Mouse (Mus musculus) erythroid progenitor cell, adult 5-6 weeks (primary cell): Measurements from ENCODE around the gene Cbarp. TPM values are rescaled to one million over a fixed set of nuclear protein-coding genes. Genes with fewer than 3 reads are reported as not detected.
A peak's percentile ranks its signal among the peaks of the same experiment; 100 is the strongest.

Source experiments
- ATAC-seq: replicated peaks from 2 replicates; pipeline ENCODE4 v1.8.0; 2016; ENCODE audit warnings: moderate number of reproducible peaks, mild to moderate bottlenecking, moderate TSS enrichment, inconsistent platforms; ENCODE audit not compliant: poor library complexity, low FRiP score, severe bottlenecking
- total RNA-seq, 2 experiments: library from RNA; stranded (forward) in 1 of 2; stranded (reverse) in 1 of 2; fragments of 150-400 nt in 1 of 2; fragments of 186-747, 209-891 nt in 1 of 2; gene quantifications; 2 replicates each; pipeline versions ENCODE4 v1.2.3 to v1.2.4; 2015 to 2017; ENCODE audit warnings: low replicate concordance in 2 of 2

The Cbarp gene
- total RNA-seq (2015; ENCODE audit: low replicate concordance) (not detected in 2 replicates), total RNA-seq (2017; ENCODE audit: low replicate concordance) (not detected in 2 replicates)

DNA sequence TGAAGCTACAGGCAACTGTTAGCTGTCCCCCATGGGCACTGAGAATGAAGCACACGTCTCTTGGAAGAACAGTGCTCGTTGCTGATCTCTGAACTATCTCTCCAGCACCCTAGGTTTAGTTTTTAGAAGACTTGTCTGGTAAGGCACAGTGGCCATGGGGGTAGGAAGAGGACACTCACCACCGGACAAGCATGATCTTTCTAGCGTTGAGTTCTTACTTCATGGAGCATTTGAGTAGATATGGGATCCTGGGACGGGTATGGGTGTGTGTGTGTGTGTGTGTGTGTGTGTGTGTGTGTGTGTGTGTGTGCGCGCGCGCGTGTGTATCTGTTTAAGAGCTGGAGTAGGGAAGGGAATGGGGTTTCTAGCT lies at the start of gene Cbarp:
Gene Cbarp (minus strand): TSS at position 170 of the 370 bp plus-strand sequence.
- no peak for ATAC-seq

DNA sequence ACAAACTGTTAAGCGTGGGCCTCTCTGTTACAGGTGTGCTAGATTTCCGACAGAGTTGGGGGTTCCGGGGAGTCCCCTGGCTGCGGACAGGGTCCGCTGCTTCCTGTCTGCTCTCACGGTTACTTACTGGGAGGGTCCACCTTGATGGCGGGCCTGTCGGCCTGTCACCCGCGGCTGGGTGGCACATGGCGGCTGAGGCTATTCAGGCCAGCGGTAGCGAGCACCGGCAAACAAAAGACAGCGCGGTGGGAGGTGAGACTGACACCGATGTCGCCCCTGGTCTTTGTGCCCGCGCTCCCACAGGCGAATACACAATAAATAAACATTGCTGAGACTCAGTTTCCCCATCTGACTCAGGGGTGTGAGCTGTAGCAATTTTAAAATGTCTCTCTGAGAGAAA lies 49.4 kb upstream of the Cbarp start:
- no peak for ATAC-seq

DNA sequence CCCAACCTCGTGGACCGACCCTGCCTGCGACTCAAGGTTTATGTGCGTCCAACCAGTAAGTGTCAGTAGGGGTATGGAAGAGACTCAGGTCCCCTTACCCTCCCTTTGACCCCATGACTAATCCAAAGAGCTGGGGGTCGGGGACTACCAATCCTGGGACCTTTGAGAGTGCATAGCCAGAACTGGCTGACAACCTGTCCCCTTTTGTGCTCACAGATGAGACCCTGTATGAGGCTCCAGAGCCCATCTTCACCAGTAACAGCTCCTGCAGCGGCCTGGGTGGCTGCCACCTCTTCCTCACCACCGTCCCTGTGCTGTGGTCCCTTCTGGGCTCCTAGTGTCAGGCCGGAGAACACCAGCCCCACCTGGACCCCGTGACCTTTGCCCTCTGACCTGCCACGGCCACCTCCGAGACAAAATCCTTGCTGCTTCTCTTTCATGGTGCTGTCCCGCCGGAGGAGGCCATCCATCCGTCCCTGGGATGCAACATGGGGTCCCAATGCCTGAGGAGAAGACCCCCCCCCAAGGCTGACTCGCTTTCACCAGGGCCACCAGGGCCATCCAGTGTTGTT lies 47.9 kb upstream of the Cbarp start:
- no peak for ATAC-seq

DNA sequence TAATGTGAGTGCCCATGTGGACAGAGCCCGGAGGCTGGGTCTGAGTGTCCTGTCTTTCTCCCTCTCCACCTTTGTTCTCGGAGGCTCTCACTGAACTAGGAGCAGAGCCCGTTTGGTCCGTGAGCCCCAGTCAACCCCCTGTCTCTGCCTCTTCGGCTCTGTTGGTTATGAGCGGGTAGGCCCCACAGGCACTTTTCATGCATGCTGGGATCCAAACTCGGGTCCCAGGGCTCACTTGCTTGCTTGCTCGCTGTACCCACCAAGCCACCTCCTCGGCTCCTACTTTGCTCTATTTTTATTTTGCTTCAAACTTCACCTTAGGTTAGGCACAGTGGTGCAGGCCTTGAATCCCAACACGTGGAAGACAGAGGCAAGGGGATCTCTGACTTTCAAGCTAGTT lies 47.1 kb upstream of the Cbarp start:
- no peak for ATAC-seq

DNA sequence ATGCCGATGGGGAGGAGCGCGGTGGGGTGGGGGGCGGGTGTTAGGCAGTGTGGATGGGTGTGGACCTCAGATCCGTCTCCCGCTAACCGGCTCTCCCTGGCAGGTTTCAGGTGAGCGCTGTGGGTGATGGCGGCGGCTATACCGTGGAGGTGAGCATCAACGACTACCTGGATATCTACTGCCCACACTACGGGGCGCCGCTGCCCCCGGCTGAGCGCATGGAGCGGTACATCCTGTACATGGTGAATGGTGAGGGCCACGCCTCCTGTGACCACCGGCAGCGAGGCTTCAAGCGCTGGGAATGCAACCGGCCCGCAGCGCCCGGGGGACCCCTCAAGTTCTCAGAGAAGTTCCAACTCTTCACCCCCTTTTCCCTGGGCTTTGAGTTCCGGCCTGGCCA lies 46.0 kb upstream of the Cbarp start:
- no peak for ATAC-seq

DNA sequence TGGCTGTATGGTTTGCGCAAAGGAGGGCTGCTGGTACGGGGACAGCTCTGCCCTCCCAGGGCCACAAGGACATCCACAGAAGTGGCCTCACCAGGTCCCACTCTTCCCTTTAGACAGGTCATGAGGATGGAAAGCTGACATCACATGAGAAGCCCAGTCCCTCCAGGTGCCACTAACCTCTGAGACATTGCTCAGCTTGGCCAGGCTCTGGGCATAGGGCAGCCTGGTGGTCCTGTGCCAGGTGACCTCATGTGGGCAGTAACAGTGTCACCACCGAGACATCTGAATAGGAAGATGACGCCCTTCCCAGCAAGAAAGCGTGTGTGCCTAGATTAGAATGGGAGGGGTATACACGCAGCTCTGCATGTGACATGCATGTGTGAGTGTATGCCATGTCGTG lies 41.9 kb upstream of the Cbarp start:
- no peak for ATAC-seq

DNA sequence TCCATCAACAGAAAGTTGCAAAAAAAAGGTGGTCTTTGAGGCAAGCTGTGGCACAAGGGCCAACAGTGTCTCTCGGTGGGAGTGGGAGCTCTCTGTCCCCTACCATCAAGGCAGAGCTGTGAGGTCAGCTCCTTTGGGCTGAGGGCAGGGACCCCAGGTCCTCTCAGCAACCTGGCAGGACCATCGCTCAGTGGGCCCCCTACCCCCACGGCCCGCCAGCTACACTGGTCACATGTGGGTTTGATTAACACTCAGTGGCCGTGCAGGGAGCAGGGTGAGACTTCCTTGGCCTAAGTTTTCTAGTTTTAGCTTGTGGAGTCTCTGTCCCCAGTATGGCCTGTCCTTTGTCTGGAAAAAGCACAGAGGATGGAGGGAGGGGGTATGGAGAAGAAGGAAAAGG lies 40.2 kb upstream of the Cbarp start:
- ATAC-seq: no peak

DNA sequence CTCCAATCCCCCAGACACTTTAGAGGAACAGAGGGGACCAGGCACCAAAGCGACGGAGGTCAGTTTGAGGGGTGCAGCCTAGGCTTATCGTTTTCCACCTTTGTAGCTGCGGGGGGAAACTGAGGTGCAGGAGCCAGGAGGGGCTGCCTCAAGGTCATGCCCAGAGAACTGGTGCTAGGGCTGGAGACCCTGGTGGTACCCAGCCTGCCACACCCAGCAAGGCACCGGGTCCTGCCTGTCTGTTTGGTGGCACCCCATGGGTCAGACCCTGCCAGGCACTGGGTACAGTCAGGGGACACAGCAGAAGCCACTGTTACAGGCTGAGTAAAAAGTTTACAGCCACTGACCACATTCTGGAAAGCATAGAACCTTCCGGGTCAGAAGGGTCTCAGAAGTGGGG lies 39.7 kb upstream of the Cbarp start:
- no peak for ATAC-seq

DNA sequence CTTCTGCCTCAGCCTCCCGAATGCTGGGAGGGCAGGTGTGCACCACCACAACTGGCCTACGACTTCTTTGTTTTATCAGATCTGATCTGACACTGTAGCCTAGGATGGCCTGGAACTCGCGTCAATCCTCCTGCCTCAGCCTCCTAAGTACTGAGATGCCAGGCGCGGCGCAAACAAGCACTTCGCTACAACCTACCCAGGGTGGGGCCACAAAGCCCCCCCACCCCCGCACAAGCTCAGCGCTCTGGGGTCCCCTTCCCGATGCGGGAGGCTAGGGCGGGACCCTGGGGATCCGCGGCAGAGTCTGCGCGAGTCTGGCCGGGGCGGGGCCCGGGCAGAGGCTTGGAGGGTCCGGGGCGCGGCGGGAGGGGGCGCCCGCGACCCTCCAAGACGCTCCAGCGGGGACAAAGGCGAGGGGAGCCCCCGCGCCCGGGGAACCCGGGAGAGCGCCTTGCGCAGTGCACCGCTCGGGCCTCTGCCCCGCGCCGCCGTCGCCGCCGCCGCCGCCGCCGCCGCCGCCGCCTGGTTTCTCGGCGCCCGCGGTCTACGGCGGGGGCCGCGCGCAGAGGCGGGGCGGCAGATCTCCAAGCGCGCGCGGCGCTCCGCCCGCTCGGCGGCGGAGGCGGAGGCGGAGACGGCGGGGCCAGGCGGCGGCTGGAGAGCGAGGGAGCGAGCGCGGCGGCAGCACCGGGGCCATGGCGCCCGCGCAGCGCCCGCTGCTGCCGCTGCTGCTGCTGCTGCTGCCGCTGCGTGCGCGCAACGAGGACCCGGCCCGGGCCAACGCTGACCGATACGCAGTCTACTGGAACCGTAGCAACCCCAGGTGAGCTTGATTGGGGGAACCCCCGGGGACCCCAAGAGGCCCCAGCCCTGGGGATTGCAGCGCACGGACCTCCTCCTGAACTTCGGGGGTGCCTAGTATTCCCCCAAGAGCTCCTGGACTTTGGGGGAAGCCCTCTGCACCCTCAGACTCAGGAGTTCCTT lies 38.7 kb upstream of the Cbarp start, which contains the start of gene Efna2:
Gene Efna2 (plus strand): TSS at position 415 of the 984 bp plus-strand sequence.
- no peak for ATAC-seq

DNA sequence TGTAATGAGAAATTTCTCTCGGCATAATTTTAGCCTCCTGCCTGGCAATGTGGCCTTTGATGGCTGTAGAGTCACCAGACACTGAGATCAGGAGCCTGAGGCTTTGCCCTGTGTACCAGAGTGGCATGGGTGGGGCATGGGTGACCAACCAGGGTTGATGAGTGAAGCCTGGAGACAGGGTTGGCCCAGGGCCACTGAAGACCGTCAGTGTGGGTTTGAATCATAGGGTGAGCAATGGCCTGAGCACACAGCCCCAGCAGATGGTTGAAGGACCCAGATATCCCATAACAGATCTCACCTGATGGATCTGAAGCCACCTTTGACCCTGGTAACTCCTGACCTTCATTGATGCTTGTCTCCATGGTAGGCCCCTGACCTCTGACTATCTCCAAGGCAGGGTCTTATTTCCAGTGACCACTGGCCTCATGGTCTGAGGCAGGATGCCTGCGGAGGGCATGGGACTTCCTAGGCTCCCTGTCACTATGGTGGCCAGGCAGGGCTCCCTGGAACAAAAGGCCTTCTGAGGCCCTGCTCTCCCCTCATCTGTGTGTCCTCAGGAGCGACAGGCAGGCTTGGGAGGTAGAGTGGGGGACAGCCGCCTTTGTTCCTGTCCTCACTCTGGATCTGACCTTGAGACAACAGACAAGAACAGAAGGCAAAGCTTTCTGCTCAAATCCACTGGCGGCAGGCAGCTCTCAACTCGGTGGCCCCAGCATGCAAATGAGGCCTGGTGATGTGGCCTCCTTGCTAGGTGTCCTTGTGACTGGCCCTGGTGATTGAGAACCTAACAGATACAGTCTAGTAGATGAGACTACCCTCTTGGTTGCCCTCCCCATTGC lies 37.0 kb upstream of the Cbarp start:
- ATAC-seq: no peak

DNA sequence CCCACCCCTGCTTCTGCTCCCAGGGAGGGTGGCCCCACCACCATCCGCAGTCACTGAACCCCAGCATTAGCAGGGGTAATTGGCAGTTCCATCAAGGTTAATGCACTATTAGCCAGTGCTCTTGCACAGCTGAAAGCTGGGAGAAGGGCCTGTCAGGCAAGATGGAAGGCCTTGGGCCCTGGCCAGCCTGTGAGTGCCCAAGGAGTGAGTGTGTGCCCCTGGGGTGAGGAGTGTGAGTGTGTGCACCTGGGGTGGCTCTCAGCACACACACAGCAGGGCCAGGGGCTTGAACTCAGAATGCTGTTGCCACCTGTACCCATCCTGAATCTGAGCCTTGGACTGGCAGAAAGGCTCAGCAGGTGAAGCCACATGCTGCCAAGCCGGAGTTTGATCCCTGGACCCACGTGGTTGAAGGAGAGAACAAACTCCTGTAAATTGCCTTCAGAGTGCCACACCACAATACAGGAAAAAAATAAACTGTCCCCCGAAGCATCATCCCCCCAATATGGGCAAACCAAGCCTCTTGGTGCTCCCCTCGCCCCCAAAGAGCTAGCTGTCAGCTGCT lies 35.7 kb upstream of the Cbarp start:
- ATAC-seq: no peak

DNA sequence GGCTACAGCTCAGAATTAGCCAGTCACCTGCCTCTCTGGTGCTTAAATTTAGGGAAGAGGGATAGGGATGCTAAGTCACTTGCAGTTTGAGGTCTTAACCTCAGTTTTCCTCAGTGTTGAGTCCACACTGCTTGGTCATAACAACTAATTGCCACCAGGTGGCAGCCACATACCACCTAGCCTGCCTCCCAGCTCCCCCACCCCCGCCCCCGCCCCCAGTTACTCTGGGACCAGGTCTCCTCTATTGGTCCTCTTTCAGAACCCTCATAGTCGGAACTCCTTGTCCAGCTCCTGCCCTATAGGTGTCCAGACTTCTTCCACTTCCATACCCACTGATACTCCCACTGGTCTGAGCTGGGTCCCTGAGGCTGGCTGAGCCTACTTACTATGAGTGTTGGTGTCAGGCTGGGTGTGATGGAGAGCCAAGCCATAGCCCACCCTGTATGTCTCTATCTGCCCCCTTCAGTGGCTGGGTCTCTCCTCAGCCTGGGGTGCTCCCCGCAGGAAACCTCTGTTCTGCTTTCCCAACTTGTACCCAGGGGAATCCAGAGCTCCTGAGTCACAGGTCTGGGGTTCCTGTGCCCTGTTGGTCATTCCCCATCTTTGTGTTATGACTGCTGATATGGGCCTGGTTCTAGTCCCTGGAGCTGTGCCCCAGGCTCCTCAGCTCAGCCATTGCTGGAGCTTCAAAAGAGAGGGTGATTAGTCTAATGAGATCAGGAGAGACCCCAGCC lies 35.1 kb upstream of the Cbarp start:
- no peak for ATAC-seq

DNA sequence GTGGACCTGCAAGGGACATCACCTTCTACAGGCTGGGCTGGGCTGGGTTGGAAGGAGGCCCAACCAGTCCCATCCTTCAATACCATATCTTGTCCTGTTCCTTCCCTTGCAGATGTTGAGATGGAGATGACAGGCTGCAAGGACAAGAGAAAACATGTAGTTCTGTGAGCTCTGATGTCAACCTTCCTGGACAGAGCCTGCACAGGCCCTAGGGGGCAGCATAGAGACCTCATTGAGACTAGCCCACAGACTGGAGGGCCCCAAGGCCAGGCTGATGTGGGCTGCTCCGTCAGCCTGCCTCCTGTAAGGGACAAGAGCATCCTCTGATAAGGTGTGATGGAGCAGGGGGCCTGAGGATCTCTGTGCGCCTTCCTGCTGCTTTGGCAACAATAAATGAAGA lies 34.1 kb upstream of the Cbarp start:
- ATAC-seq: no peak; the same call in 1 of the 2 replicates

DNA sequence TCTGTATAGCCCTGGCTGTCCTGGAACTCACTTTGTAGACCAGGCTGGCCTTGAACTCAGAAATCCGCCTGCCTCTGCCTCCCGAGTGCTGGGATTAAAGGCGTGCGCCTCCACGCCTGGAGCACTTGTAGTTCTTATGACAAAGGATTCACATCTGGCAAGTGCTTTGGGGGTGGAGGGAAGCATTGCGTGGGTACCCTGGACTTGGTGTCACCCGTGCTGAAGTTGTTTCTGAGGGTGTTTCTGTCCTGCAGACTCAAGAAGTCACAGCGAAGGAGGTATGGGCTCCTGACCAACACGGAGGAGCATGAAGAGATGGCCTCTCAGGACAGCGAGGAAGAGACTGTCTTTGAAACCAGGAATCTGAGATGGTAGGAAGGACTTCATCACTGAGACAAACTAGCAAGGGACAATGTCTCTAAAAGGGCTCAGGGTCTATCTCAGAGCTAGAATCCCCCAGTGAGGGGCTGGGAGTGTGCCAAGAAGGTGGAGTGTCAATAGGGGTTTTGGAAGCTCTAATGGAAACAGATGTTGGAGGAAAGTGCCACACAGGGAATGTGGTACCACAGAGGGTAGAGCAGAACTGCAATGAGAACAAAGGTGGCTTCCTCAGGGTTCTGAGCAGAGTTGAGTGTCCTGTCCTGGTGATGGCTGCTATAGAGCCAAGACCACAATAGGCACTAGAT lies 33.5 kb upstream of the Cbarp start:
- no peak for ATAC-seq

DNA sequence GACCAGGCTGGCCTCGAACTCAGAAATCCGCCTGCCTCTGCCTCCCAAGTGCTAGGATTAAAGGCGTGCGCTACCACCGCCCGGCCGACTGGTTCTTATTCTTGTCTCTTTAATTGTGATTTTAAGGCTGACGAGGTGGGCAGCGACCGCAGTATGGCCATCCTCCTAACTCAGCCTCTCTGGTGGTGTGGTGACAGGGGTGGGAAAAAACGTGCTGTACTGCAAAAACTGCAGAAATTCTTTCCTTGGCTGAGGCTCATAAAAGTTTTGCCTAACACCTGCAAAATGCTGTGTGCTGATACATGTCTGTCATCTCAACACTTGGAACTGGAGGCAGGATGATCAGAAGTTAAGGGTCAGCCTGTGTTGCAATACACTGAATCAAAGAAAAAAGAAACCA lies 32.7 kb upstream of the Cbarp start:
- ATAC-seq: no peak

DNA sequence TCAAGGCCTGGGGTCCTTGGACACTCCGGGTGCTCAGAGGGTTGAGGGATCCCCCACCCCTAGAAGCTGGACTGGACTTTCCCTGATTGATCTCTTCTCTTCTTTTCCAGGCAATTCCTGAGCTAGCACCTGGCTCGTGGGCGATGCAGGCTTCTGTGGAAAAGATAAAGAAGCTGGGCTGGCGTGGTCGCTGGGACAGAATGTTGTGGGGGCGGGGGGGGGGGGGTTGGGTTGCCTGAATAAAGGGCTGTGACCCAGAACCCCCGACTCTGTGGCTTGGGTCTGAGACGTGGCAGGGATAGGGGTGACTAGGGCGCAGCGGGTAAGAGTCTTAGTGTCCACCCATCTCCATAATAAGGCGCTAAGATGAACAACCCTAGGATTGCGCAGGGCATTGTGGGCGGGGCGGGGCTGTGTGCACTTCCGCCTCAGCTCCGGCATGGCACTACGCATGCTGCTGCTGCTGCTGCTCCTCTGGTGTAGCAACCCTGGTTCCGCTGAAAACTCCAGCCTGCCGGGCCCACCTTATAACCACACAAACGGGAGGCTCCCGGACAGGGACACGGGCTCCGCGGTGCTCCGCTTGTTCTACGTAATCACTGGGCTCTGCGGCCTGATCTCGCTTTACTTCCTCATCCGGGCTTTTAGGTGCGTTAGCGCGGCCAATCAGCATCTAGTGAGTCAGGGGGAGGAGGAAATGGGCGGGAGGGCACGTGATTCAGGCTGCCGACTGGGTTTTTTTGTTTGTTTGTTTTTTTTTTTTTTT lies 32.1 kb upstream of the Cbarp start, which contains the start of gene 1600002K03Rik:
Gene 1600002K03Rik (plus strand): TSS at position 418 of the 766 bp plus-strand sequence.
- ATAC-seq: peak; percentile 77

DNA sequence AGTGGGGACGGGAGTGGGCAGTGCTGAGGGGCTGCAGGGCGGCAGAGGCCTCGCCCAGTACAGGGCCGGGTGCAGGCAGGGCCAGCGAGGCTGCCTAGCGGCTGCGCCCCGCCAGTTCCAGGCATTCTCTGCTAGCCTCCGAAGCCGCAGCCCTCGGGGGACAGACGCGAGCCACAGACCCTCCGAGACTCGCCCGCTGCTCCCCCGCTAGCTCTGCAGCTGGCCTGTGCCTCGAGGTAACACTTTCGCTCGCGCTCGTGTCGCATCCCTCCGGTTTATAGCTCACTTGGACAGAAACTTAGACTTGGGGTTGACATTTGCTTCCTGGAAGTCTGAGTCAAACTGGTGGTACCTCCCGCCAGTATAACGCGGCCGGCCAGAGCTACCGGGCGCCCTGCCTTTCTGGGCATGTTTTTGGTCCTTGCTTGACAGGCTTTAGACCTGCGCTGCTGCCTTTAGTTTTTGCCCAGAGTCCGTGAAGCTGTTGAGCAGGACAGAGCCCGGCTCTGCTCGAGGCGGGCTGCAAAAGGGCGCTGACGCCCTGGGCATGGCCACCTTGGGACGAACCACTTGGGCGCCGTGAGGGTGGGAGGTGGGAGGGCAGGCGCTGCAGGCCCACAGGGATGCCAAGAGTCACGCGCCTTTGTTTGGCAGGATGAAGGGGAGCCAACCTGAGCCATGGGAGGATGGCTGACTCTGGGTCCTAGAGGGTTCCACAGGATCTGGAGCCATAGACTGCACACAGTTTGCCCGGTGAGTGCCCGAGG lies 31.3 kb upstream of the Cbarp start:
- no peak for ATAC-seq
